Mouse (Mus musculus) cerebellum, adult 2 months (tissue): ENCODE measurements around the gene Ramp3. TPM values are rescaled to one million over a fixed set of nuclear protein-coding genes. Genes with fewer than 3 reads are reported as not detected.

ENCODE experiments used
- DNase-seq, 2 experiments: peaks; one replicate each; pipeline ENCODE4 v3.0.0; 2021
- H3K27ac ChIP-seq: fragments of 200-500 bp; 2 replicates; pipeline ENCODE4 v1.5.1; 2012; ENCODE audit warnings: low read length, control low read depth, inconsistent platforms; ENCODE audit not compliant: insufficient read depth
- H3K27me3 ChIP-seq: fragments of 200-500 bp; 2 replicates; pipeline ENCODE4 v1.6.1; 2012; ENCODE audit warnings: inconsistent platforms, mild to moderate bottlenecking, low read length, moderate library complexity; ENCODE audit not compliant: control insufficient read depth, insufficient read depth
- H3K4me1 ChIP-seq: fragments of 200-500 bp; 2 replicates; pipeline ENCODE4 v1.6.1; 2011; ENCODE audit warnings: low read length; ENCODE audit not compliant: control insufficient read depth, insufficient read depth
- H3K4me3 ChIP-seq: fragments of 200-500 bp; replicated peaks from 2 replicates; pipeline ENCODE3; 2011; ENCODE audit warnings: mild to moderate bottlenecking, low read depth, low read length, control low read depth; ENCODE audit not compliant: insufficient read depth
- CTCF ChIP-seq: fragments of 200-500 bp; IDR thresholded peaks from 2 replicates; pipeline ENCODE4 v1.5.1; 2011; ENCODE audit warnings: low read depth, mild to moderate bottlenecking, control low read depth, low read length, moderate library complexity, borderline replicate concordance; ENCODE audit not compliant: insufficient read depth
- POLR2A ChIP-seq: fragments of 200-500 bp; IDR thresholded peaks from 2 replicates; pipeline ENCODE4 v1.6.1; 2011; ENCODE audit warnings: low read length, control low read depth, borderline replicate concordance; ENCODE audit not compliant: insufficient read depth
- WGBS: fragments of 180-500 bp; shearing (Covaris S2); methylation state at CpG from one replicate; pipeline ENCODE4 v1.1.7; 2018; 5-methylcytosine and 5-hydroxymethylcytosine counted together
- polyA plus RNA-seq: library from polyadenylated mRNA; depleted of rRNA; stranded (reverse); fragments of >200 nt; gene quantifications from 2 replicates; pipeline ENCODE4 v1.2.3, GENCODE M21; 2012

The Ramp3 gene
- polyA plus RNA-seq, 1 experiment: 34.3 TPM

DNA sequence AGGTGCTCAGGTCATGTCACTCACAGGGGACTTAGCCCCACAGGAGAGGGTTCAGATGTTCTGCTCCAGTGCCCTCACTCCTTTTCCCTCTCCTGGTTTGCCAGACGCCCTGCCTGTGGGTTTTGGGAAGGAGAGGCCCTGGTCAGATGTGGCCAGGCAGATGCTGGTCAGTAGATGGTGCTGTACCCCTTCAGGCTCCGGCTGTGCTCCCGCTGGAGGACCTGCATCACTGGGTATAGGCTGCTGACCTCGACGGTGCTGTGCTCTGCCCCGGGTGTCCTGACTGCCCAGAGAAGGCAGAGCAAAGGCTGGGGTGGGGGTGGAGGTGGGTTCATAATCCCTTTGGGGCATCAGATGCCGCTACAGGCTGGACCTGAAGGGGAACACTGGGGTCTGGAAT lies 19.2 kb downstream of the Ramp3 start:
- WGBS: 30% methylated on average over 7 of the region's 7 CpGs
- TF ChIP-seq CTCF (peak; percentile 61; the same call in 1 of the 2 replicates), POLR2A (no peak)
- Histone ChIP-seq H3K27me3 (no peaks in the 10 kb centered on the region), H3K27ac (no peak overlapping the region), H3K4me3 (no peak overlapping the region), H3K4me1 (no peaks in the 10 kb centered on the region)
- DNase-seq: peak in 1 of 2 experiments; percentile 40

DNA sequence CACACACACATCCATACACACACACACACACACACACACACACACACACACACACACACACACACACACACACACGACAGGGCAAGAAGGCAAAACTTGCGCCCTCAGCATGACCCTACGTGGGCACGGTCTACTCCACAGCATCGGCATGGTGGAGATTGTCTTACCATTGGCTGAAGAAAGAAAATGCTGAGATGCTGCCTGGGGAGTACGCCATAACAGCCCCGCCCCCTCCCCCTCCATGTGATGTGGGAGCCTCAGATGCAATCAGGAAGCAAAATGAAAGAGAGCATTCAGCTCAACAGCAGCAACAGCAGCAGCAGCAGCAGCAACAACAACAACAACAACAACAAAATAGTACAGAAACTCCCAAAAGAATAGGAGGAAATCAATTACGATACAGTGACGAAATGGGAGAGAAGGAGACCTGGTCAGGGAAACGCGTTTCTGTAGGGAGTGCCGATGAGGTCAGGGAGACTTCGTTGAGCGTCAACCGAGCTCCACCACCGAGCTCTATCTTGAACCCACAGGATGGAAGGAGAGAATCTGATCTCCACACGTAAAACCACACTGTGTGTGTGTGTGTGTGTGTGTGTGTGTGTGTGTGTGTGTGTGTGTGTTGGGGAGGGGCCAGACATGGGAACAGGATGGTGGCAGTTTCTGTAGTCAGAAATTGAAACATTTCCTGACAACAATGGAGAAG lies 21.5 kb downstream of the Ramp3 start:
- no peak for DNase-seq
- no peak overlapping the region for H3K27ac ChIP-seq
- no peak overlapping the region for H3K4me3 ChIP-seq
- H3K27me3 ChIP-seq: no peaks in the 10 kb centered on the region
- TF ChIP-seq CTCF: no peak
- no peak for TF ChIP-seq POLR2A
- WGBS: 76% methylated on average over 17 of the region's 17 CpGs
- H3K4me1 ChIP-seq: no peaks in the 10 kb centered on the region

DNA sequence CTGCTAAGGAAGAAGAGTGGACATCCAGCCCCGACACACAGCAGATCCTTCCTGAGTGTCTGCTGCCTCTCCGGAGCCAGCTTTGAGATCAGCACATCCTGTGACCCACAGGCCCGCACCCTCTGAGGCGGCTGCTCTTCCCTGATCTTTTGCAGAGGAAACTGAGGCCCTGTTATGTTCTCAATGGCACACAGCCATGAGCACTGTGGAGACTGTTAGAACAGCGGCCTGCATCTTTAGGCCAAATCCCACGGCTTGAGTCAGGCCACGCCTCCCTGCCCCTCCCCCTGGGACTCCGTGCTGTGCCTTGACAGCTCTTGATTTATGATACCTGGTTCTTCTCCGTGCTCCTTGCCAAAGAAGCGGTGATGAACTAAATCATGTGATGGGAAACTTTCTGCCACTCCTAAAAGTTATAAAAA lies 22.1 kb downstream of the Ramp3 start:
- no peaks in the 10 kb centered on the region for H3K27me3 ChIP-seq
- no peak overlapping the region for H3K27ac ChIP-seq
- no peak for TF ChIP-seq POLR2A
- TF ChIP-seq CTCF: no peak
- DNase-seq: peak in 1 of 2 experiments; percentile 11
- H3K4me3 ChIP-seq: no peak overlapping the region
- no peaks in the 10 kb centered on the region for H3K4me1 ChIP-seq
- WGBS: 35% methylated on average over 10 of the region's 10 CpGs

DNA sequence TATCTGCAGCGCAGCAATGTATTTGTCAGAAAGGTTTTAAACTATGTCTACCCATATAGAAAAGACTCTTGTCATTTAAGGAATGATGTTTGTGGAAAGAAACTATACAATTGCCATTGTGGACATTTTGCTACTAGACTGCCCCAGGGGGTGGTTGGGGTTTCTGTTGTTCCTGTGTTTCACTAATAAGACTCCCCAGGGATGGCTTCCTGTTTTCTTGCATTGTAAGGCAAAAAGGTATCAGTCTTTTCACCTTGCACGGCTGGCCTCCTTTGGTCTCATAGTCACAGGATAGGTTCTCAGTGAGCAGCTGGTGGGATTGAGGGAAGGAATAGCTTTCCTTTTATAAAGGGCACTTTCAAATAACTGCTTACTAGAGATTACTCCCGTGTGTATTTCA lies 26.4 kb downstream of the Ramp3 start:
- TF ChIP-seq POLR2A: no peak
- no peak for TF ChIP-seq CTCF
- Histone ChIP-seq H3K27me3 (no peaks in the 10 kb centered on the region), H3K4me1 (no peaks in the 10 kb centered on the region)

DNA sequence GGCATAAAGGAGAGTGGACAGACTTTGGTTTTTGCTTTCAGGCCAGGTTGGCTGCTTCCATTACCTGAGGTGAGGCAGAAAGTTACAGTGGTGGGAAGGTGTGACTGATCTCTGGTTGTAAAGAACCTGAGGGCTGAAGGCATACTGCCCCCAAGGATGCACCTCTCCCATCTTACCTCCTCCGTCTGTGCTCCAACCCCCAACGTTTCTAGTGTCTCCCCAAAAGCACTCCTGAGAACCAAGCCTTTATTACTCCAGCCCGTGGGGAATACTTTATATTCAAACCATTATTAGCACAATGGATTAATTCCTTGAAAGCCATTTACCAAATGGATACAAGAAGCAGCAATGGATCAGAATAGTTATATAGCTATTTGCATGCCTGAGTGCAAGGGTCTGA lies 30.6 kb downstream of the Ramp3 start:
- 90% methylated on average over 3 of the region's 3 CpGs for WGBS
- Histone ChIP-seq H3K4me1 (no peaks in the 10 kb centered on the region), H3K27me3 (no peaks in the 10 kb centered on the region), H3K27ac (no peak overlapping the region), H3K4me3 (no peak overlapping the region)
- TF ChIP-seq POLR2A (no peak), CTCF (no peak)
- no peak for DNase-seq

More for the DNA sequence above, 26.4 kb downstream of the Ramp3 start:
- no peak overlapping the region for H3K4me3 ChIP-seq
- WGBS: 72% methylated on average over 3 of the region's 3 CpGs
- H3K27ac ChIP-seq: no peak overlapping the region
- no peak for DNase-seq

DNA sequence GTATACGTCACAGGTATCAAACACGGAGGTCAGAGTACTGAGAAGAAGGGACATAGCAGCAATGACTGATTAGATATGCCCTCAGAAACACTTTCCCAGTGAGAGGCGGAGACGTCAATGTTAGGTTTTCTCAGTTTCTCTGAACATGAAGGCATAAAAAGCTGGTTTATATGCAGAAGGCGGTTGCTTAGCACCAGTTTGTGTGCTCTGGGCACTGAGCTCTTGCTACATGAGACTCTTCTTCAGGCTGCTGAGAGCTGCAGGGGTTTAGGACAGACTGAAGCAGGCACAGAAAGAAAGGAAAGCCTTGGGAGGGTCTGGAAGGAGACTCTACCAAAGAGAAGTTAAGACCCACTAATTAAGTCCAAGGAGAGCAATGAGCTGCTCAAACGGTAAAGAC lies 34.0 kb downstream of the Ramp3 start:
- no peak overlapping the region for H3K4me3 ChIP-seq
- H3K27ac ChIP-seq: no peak overlapping the region
- no peaks in the 10 kb centered on the region for H3K4me1 ChIP-seq
- DNase-seq: no peak
- no peak for TF ChIP-seq POLR2A
- no peak for TF ChIP-seq CTCF
- no peaks in the 10 kb centered on the region for H3K27me3 ChIP-seq
- 72% methylated on average over 6 of the region's 6 CpGs for WGBS

DNA sequence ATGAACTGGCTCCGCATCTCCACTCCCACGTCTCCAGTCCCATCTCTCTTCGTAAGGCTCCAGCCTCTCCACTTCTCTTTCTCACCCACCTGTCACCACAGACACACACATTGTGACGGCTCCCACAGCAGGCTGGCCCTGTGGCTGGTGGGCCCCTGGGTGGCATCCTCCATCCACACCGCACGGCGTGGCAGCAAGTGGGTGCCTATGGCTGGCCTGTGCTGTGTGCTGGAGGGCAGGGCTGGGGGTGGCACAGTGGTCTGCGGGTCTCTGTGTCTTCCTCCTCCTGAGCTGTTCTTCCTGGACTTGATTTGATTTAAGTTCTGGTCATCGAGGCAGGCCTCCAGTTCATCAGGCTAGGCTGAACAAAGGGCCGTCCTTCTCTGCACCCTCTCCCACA lies 35.8 kb downstream of the Ramp3 start:
- DNase-seq: no peak
- no peak overlapping the region for H3K4me3 ChIP-seq
- TF ChIP-seq POLR2A (no peak), CTCF (no peak)
- 0 out of 2 replicates have a peak, but pooled peaks cover 2% of the 10 kb centered on the region for H3K4me1 ChIP-seq
- H3K27ac ChIP-seq: no peak overlapping the region
- H3K27me3 ChIP-seq: no peaks in the 10 kb centered on the region
- WGBS: 93% methylated on average over 10 of the region's 10 CpGs

DNA sequence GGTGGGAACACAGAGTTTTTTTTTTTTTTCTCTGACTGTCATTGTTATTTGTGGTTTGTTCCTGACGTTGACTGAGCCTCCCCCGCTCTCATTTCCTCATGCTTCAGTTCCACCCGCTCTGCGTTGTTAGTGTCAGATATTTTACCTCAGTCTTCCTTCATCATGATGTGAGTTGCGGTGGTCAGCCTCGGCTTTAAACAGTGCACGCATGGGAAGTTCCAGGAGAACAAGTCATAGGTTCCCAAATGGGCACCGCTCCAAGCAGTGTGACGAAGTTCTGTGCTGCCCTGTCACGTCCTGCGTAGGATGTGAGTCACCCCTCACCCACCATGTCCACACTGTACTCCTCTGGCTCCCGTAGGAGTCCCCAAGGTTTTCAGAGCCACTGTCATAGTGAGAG lies 36.9 kb downstream of the Ramp3 start:
- 0 out of 2 replicates have a peak, but pooled peaks cover 2% of the 10 kb centered on the region for H3K4me1 ChIP-seq
- DNase-seq: no peak
- H3K27me3 ChIP-seq: no peaks in the 10 kb centered on the region
- 70% methylated on average over 12 of the region's 12 CpGs for WGBS
- no peak overlapping the region for H3K4me3 ChIP-seq
- TF ChIP-seq POLR2A (no peak), CTCF (no peak)
- no peak overlapping the region for H3K27ac ChIP-seq
